Mouse (Mus musculus): ENCODE data around the gene Arhgap17. TPM values are rescaled to one million over a fixed set of nuclear protein-coding genes. Genes with fewer than 3 reads are reported as not detected.

The Arhgap17 gene
- 10 to 100 TPM; 15.1 to 15.3 TPM for total RNA-seq (2021)
- long read RNA-seq, experiment 1, transcript Arhgap17-211 (20 exons, 3,168 nt): major isoform, 9 of 16 reads
- long read RNA-seq, experiment 1, partial matches to known transcripts: 3 of 16 reads
- long read RNA-seq, experiment 1, other reads (novel, unspliced or antisense): 4 of 16 reads
- long read RNA-seq, experiment 2, transcript Arhgap17-211 (20 exons, 3,168 nt): major isoform, 7 of 17 reads
- long read RNA-seq, experiment 2, partial matches to known transcripts: 3 of 17 reads
- long read RNA-seq, experiment 2, other reads (novel, unspliced or antisense): 4 of 17 reads

- DNase-seq (ENCODE audit: low spot score): peak; percentile 97
These were observed at the start of gene Arhgap17, which contains the start of gene Lcmt1 for GRCm38 (mm10) chr7:123369759-123370481. TSS of gene Arhgap17 (minus strand) at chr7:123369915. TSS of gene Lcmt1 (plus strand) at chr7:123369784.

- no peak for DNase-seq (ENCODE audit: low spot score)
These were observed 47.9 kb upstream of the Arhgap17 start for GRCm38 (mm10) chr7:123417661-123418060.

GRCm38 (mm10) chr7:123416803-123417202 is 47.1 kb upstream of the Arhgap17 start:
- no peak for DNase-seq (ENCODE audit: low spot score)

GRCm38 (mm10) chr7:123412143-123412542 is 42.4 kb upstream of the Arhgap17 start:
- DNase-seq (ENCODE audit: low spot score): no peak

- no peak for DNase-seq (ENCODE audit: low spot score)
These were observed 41.4 kb upstream of the Arhgap17 start for GRCm38 (mm10) chr7:123411109-123411508.

GRCm38 (mm10) chr7:123410502-123410901 is 40.8 kb upstream of the Arhgap17 start:
- no peak for DNase-seq (ENCODE audit: low spot score)

GRCm38 (mm10) chr7:123406988-123407387 is 37.3 kb upstream of the Arhgap17 start:
- no peak for DNase-seq (ENCODE audit: low spot score)

GRCm38 (mm10) chr7:123405619-123406018 is 35.9 kb upstream of the Arhgap17 start:
- peak; percentile 36 for DNase-seq (ENCODE audit: low spot score)

- no peak for DNase-seq (ENCODE audit: low spot score)
These were observed 34.5 kb upstream of the Arhgap17 start for GRCm38 (mm10) chr7:123404198-123404597.

GRCm38 (mm10) chr7:123401121-123401520 is 31.4 kb upstream of the Arhgap17 start:
- no peak for DNase-seq (ENCODE audit: low spot score)

GRCm38 (mm10) chr7:123399286-123399685 is 29.6 kb upstream of the Arhgap17 start:
- DNase-seq (ENCODE audit: low spot score): no peak

GRCm38 (mm10) chr7:123398828-123399227 is 29.1 kb upstream of the Arhgap17 start:
- peak; percentile 75 for DNase-seq (ENCODE audit: low spot score)

- DNase-seq (ENCODE audit: low spot score): no peak
These were observed 28.2 kb upstream of the Arhgap17 start for GRCm38 (mm10) chr7:123397931-123398330.

GRCm38 (mm10) chr7:123397369-123397768 is 27.7 kb upstream of the Arhgap17 start:
- no peak for DNase-seq (ENCODE audit: low spot score)

- no peak for DNase-seq (ENCODE audit: low spot score)
These were observed 27.2 kb upstream of the Arhgap17 start for GRCm38 (mm10) chr7:123396900-123397299.

- no peak for DNase-seq (ENCODE audit: low spot score)
These were observed 24.6 kb upstream of the Arhgap17 start for GRCm38 (mm10) chr7:123394271-123394670.

- no peak for DNase-seq (ENCODE audit: low spot score)
These were observed 20.1 kb upstream of the Arhgap17 start for GRCm38 (mm10) chr7:123389686-123390280.

GRCm38 (mm10) chr7:123385693-123386407 is 16.1 kb upstream of the Arhgap17 start:
- DNase-seq (ENCODE audit: low spot score): no peak

GRCm38 (mm10) chr7:123377443-123378400 is 8.0 kb upstream of the Arhgap17 start:
- DNase-seq (ENCODE audit: low spot score): peak; percentile 96

GRCm38 (mm10) chr7:123371501-123371900 is 1.8 kb upstream of the Arhgap17 start:
- DNase-seq (ENCODE audit: low spot score): no peak
